Mouse (Mus musculus) gastrocnemius, postnatal 36 days (tissue): Measurements from ENCODE around the gene Oxct1. TPM values are rescaled to one million over a fixed set of nuclear protein-coding genes. Genes with fewer than 3 reads are reported as not detected.

Source experiments
- DNase-seq, 2 experiments: peaks; one replicate each; pipeline ENCODE4 v3.0.0; 2022
- intact Hi-C: fragments of 180-260 bp; cut with DNase I; formaldehyde crosslinking; loops from one replicate; pipeline ENCODE4 v1.15.1; 2025
- long read RNA-seq, 2 experiments: library from polyadenylated mRNA; stranded (forward); transcript quantifications; one replicate each; pipeline ENCODE4 v2.0.0; 2021
- total RNA-seq, 2 experiments: library from RNA; stranded (reverse); gene quantifications; 2 replicates each; pipeline ENCODE4 v1.2.3; 2021

Oxct1 gene
- total RNA-seq, result 100 to 1,000 TPM; 333 to 385 TPM
- long read RNA-seq, experiment 1, transcript Oxct1-201 (17 exons, 3,527 nt), result major isoform, 165 of 245 reads
- long read RNA-seq, experiment 1, partial matches to known transcripts, result 76 of 245 reads
- long read RNA-seq, experiment 1, other reads (novel, unspliced or antisense), result 4 of 245 reads
- long read RNA-seq, experiment 2, transcript Oxct1-201 (17 exons, 3,527 nt), result major isoform, 174 of 239 reads
- long read RNA-seq, experiment 2, partial matches to known transcripts, result 28 of 239 reads
- long read RNA-seq, experiment 2, other reads (novel, unspliced or antisense), result 37 of 239 reads

- intact Hi-C loops, result no loop called here
- DNase-seq, result peak; percentile 81 to 82
These were observed at the start of gene Oxct1 for GRCm38 (mm10) chr15:4026231-4026773. Oxct1 (plus strand) TSS chr15:4026383.

- DNase-seq, result no peak
- intact Hi-C loops, result no loop called here
These were observed 47.9 kb upstream of the Oxct1 start for GRCm38 (mm10) chr15:3978279-3978678.

GRCm38 (mm10) chr15:3979061-3979848 lies 46.9 kb upstream of the Oxct1 start, which contains the start of gene Fbxo4:
Fbxo4 (minus strand) TSS chr15:3979573.
- intact Hi-C loops, result no loop called here
- peak; percentile 83 to 85 for DNase-seq

GRCm38 (mm10) chr15:3979871-3980270 lies 46.3 kb upstream of the Oxct1 start:
- no peak for DNase-seq
- intact Hi-C loops, result no loop called here

GRCm38 (mm10) chr15:3982732-3983131 lies 43.5 kb upstream of the Oxct1 start:
- no peak for DNase-seq
- intact Hi-C loops, result no loop called here

GRCm38 (mm10) chr15:3984876-3985275 lies 41.3 kb upstream of the Oxct1 start:
- intact Hi-C loops, result no loop called here
- no peak for DNase-seq

GRCm38 (mm10) chr15:3987981-3988380 lies 38.2 kb upstream of the Oxct1 start:
- no peak for DNase-seq
- intact Hi-C loops, result no loop called here

- DNase-seq, result no peak
- intact Hi-C loops, result loop anchor here (5.0 kb wide), 1 partner anchor 42 kb away; no protein-coding TSS in a partner anchor
These were observed 31.2 kb upstream of the Oxct1 start for GRCm38 (mm10) chr15:3994852-3995447.

GRCm38 (mm10) chr15:3995448-3996266 lies 30.5 kb upstream of the Oxct1 start, which contains the start of gene AW549877:
AW549877 (minus strand) TSS chr15:3995744.
- intact Hi-C loops, result loop anchor here (2.0 to 5.0 kb wide), 2 partner anchors 29 to 42 kb away; no protein-coding TSS in a partner anchor
- peak; percentile 97 to 98 for DNase-seq

- DNase-seq, result no peak
- intact Hi-C loops, result loop anchor here (2.0 to 5.0 kb wide), 2 partner anchors 28 to 41 kb away; no protein-coding TSS in a partner anchor
These were observed 29.7 kb upstream of the Oxct1 start for GRCm38 (mm10) chr15:3996267-3997010.

- intact Hi-C loops, result loop anchor here (5.0 kb wide), 1 partner anchor 38 kb away; no protein-coding TSS in a partner anchor
- DNase-seq, result no peak
These were observed 27.0 kb upstream of the Oxct1 start for GRCm38 (mm10) chr15:3999144-3999543.

- no peak for DNase-seq
- intact Hi-C loops, result no loop called here
These were observed 25.6 kb upstream of the Oxct1 start for GRCm38 (mm10) chr15:4000536-4000935.

GRCm38 (mm10) chr15:4013873-4014272 lies 12.3 kb upstream of the Oxct1 start:
- DNase-seq, result no peak
- intact Hi-C loops, result no loop called here

- intact Hi-C loops, result no loop called here
These were observed 5.5 kb upstream of the Oxct1 start for GRCm38 (mm10) chr15:4020711-4021110.

GRCm38 (mm10) chr15:4023747-4024146 lies 2.4 kb upstream of the Oxct1 start:
- intact Hi-C loops, result loop anchor here (2.0 kb wide), 1 partner anchor 27 kb away; no protein-coding TSS in a partner anchor
- no peak for DNase-seq

More at GRCm38 (mm10) chr15:4020711-4021110, 5.5 kb upstream of the Oxct1 start:
- no peak for DNase-seq

GRCm38 (mm10) chr15:4024726-4025507 lies 1.3 kb upstream of the Oxct1 start:
- DNase-seq, result no peak
- intact Hi-C loops, result loop anchor here (2.0 kb wide), 1 partner anchor 28 kb away; no protein-coding TSS in a partner anchor

GRCm38 (mm10) chr15:4025508-4025904 lies 677 bp upstream of the Oxct1 start:
- intact Hi-C loops, result loop anchor here (2.0 kb wide), 1 partner anchor 29 kb away; no protein-coding TSS in a partner anchor
- no peak for DNase-seq
